Mouse (Mus musculus): ENCODE results near the gene Nlrc4. TPM values are rescaled to one million over a fixed set of nuclear protein-coding genes. Genes with fewer than 3 reads are reported as not detected.

The Nlrc4 gene
- total RNA-seq, 2 experiments from 2014 or later, result 0.10 to 0.18 TPM

GRCm38 (mm10) chr17:74431481-74431880 is 27.5 kb downstream of the Nlrc4 start:
- DNase-seq, result peak; percentile 14
- intact Hi-C loops (cut with DNase I), result no loop called here

- intact Hi-C loops (cut with DNase I), result no loop called here
- no peak for DNase-seq
Measured at GRCm38 (mm10) chr17:74430074-74430473, 28.9 kb downstream of the Nlrc4 start.

- DNase-seq, result peak; percentile 53
- intact Hi-C loops (cut with DNase I), result no loop called here
Measured at GRCm38 (mm10) chr17:74424401-74425005, 34.4 kb downstream of the Nlrc4 start.

- intact Hi-C loops (cut with DNase I), result no loop called here
- DNase-seq, result no peak
Measured at GRCm38 (mm10) chr17:74420656-74421055, 38.3 kb downstream of the Nlrc4 start.

GRCm38 (mm10) chr17:74418171-74418570 is 40.8 kb downstream of the Nlrc4 start:
- intact Hi-C loops (cut with DNase I), result no loop called here
- DNase-seq, result no peak

GRCm38 (mm10) chr17:74416841-74417360 is 42.0 kb downstream of the Nlrc4 start:
- no peak for DNase-seq
- intact Hi-C loops (cut with DNase I), result no loop called here

- intact Hi-C loops (cut with DNase I), result no loop called here
Measured at GRCm38 (mm10) chr17:74414671-74415070, 44.3 kb downstream of the Nlrc4 start.

GRCm38 (mm10) chr17:74413324-74413723 is 45.6 kb downstream of the Nlrc4 start:
- intact Hi-C loops (cut with DNase I), result no loop called here

More at GRCm38 (mm10) chr17:74414671-74415070, 44.3 kb downstream of the Nlrc4 start:
- DNase-seq, result no peak

GRCm38 (mm10) chr17:74409722-74410121 is 49.2 kb downstream of the Nlrc4 start:
- intact Hi-C loops (cut with DNase I), result no loop called here
- no peak for DNase-seq

More at GRCm38 (mm10) chr17:74413324-74413723, 45.6 kb downstream of the Nlrc4 start:
- DNase-seq, result no peak

- DNase-seq, result no peak
- intact Hi-C loops (cut with DNase I), result no loop called here
Measured at GRCm38 (mm10) chr17:74406487-74406886, 52.5 kb downstream of the Nlrc4 start.

GRCm38 (mm10) chr17:74402486-74403222 is 56.3 kb downstream of the Nlrc4 start:
- DNase-seq, result no peak
- intact Hi-C loops (cut with DNase I), result no loop called here

- intact Hi-C loops (cut with DNase I), result no loop called here
- DNase-seq, result no peak
Measured at GRCm38 (mm10) chr17:74397173-74397572, 61.8 kb downstream of the Nlrc4 start.

- DNase-seq, result no peak
- intact Hi-C loops (cut with DNase I), result no loop called here
Measured at GRCm38 (mm10) chr17:74396766-74397165, 62.2 kb downstream of the Nlrc4 start.

- intact Hi-C loops (cut with DNase I), result no loop called here
- DNase-seq, result peak; percentile 97
Measured at GRCm38 (mm10) chr17:74395383-74396065, 63.4 kb downstream of the Nlrc4 start, which contains the start of gene Slc30a6. Gene Slc30a6, plus strand, starts transcription at chr17:74395608.

GRCm38 (mm10) chr17:74394855-74395254 is 64.1 kb downstream of the Nlrc4 start:
- DNase-seq, result no peak

GRCm38 (mm10) chr17:74394381-74394780 is 64.6 kb downstream of the Nlrc4 start:
- intact Hi-C loops (cut with DNase I), result no loop called here
- DNase-seq, result no peak

More at GRCm38 (mm10) chr17:74394855-74395254, 64.1 kb downstream of the Nlrc4 start:
- intact Hi-C loops (cut with DNase I), result no loop called here

GRCm38 (mm10) chr17:74389847-74390246 is 69.1 kb downstream of the Nlrc4 start:
- intact Hi-C loops (cut with DNase I), result loop anchor here (10.0 kb wide), 1 partner anchor 225 kb away; no protein-coding TSS in a partner anchor

GRCm38 (mm10) chr17:74386657-74387056 is 72.3 kb downstream of the Nlrc4 start:
- DNase-seq, result no peak
- intact Hi-C loops (cut with DNase I), result loop anchor here (10.0 kb wide), 1 partner anchor 228 kb away; no protein-coding TSS in a partner anchor

More at GRCm38 (mm10) chr17:74389847-74390246, 69.1 kb downstream of the Nlrc4 start:
- DNase-seq, result no peak

- DNase-seq, result no peak
- intact Hi-C loops (cut with DNase I), result no loop called here
Measured at GRCm38 (mm10) chr17:74376916-74377315, 82.0 kb downstream of the Nlrc4 start.
